Mouse (Mus musculus) CD8-positive naive resting alpha-beta T cell, adult 2 months (primary cell): Measurements from ENCODE around the gene Cacng3.

Experiments
- DNase-seq, 2 experiments: peaks; one replicate each; pipeline ENCODE4 v3.0.0; 2022; ENCODE audit warnings: low read depth in 2 of 2, low spot score in 2 of 2

The Cacng3 gene

DNA sequence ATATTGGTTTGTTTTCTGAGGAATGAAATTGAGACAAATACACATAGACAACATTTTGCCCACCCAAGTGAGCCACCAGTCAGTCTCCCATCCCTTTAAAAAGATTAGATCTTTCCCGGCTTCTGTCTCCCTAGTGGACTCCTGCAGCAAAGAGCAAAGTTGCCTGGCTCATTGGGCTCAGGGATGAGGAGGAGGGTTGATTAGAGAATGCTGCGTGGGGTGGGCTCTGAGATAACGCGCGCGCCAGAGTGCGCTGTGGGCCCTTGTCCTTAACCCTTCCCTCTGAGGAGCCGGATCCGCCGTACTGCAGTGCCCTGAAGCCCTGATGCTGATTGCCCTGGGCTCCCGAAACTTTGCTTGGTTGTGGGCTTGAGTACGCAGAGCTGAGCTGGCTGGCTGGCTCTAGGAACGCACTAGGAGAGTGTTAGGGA, at the start of gene Cacng3:
Gene Cacng3, plus strand, starts transcription at position 51 of the 431 bp plus-strand sequence.
- no peak for DNase-seq

DNA sequence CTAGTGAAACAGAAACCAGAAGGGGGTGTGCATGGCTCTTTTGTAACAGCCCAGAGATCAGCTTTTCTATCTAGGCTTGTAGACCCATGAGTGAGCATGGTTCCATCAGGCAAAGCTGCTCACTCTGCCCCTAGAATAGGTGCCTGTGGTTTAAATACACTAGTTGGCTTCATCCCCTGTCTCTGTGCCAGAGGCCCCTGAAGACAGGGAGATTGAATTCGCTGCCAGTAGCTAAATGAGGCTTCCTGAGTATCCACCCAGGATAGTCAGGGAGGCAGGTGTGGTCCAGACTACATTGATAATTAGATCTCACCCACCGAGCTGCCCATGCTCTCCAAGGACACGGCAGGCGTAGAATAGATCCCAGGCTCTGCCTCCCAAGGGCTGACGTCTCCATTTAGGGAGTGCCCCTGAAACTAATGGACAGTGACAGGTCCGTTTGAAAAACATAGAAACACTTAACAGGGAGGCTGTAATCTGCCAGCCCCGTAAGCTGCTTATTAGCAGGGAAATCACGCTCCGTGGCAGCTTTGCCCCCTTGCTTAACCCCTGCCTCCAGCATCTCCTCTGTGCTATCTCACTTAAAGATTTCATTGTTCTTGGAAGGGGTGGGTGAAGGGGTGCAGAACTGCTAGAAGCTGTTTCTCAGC, 48.0 kb upstream of the Cacng3 start:
- no peak for DNase-seq

DNA sequence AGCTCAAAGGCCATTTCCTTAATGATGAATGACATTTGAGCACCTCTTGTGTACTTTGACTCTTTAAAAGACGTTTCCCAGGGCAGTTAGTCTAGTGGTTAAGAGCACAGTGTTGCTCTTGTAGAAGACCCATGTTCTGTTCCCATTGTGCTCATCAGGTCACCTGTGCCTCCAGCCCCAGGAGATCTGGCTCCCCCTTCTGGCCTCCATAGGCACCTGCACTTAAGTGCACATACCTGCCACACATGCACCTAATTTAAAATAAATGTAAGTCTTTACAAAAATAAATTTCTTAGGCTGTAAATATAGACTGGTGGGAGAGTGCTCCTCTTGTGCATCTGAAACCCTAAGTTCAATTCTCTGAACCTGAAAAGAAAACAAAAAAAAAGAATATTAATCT, 46.5 kb upstream of the Cacng3 start:
- DNase-seq, result no peak

DNA sequence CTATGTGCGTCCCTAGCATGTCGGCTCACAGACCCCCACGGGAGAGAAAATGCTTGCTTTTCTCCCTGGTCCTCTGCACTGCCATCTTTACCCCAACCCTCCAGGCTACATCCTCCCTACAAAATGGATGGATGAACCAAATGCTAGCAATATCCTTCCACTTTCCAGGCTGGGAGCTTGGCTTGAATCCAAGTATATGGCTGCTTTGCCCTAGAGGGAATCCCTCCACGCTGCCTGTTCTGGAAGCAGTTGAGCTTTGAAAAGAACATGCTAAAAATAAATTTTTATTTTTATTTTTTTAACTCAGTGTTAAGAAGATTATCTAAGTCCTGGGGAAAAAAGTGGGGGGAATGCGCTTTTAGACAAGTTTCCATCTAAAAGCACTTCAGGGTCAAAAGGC, 42.2 kb upstream of the Cacng3 start:
- no peak for DNase-seq

DNA sequence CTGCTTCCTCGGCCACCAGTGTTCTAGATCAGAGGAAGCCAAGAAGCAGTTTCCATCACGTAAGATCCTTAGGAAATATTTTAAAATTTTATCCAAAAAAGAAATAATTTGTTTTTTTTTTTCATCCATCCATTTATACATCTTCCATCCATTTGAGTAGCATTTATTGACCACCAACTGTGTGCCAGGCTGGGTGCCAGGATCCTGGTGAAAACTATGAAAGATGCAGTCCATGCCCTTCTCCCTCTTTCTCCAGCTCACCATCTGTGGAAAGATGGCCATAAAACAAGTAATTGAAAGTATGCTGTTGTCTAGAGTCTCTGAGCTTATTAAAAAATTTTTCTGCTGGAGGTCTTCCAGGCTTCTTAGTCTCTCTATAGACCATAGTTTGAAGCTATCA, 39.9 kb upstream of the Cacng3 start:
- DNase-seq, result no peak

DNA sequence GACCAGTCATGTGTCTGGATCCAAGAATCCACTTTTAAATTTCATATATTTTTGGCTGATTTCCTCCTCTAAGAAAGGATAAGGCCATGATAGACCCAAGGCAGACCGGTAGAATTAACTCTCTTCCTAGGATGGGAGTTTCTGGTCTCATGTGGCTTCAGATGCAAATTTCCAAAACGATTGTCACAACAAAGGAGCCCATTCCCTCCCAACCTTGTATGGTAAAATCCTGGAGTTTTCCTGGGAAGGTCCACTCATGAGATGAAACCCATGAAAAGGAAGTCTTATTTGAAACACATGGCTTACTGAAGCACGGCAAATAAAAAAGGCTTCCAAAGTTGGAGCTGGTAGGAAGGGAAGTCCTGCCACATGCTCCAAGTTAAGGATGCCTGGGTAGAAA, 39.1 kb upstream of the Cacng3 start:
- no peak for DNase-seq

DNA sequence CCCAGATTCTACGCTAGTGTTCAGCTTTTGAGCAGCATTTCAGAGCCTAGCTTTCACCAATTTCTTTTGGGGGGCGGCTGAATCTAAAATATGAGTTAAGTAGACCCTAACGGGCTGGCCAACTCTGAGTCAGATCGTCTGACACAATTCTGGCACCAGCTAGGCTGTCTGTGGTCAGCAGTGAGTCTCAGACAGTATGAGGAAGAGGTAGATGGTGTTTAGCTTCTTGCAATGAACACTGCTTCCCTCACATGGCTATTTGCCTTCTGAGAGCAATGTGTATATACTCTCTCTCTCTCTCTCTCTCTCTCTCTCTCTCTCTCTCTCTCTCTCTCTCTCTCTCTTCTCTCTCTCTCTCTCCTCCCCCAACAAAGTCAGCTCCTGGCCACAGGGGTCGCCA, 37.3 kb upstream of the Cacng3 start:
- DNase-seq, result no peak

DNA sequence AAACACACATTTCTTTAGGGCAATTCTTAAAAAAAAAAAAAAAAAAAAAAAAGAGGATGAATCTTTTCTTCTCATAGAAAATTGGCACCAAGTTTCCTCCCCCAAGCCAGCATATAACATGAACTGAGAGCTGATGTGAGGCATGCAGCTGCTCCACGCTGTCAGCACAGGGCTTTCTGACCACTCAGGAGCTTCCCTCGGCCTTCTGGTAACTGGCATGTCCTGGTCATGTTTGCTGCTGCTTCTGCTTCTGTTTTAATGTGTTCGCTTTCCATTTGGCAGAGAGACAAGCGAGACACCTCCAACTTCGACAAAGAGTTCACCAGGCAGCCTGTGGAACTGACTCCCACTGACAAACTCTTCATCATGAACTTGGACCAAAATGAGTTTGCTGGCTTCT, 36.8 kb upstream of the Cacng3 start:
- no peak for DNase-seq

DNA sequence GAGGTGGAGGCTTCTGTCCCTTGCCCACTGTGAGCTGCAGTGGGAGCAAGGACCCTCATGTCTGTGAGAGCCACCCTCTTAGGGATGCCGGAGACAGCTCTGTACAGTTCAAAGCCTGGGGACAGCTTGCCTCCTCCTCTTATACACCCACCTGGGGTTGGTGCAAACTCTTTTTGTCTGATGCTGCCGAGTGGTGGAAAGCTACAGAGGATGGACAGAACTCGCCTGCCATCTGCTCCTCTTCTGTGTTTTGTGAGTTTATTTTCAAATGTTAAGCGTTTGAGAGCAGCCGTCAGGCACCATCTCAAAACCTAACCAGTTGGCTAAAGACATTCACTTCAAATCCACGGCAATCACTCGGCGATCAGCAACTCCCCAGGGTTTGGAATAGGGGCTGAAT, 26.6 kb upstream of the Cacng3 start:
- no peak for DNase-seq

DNA sequence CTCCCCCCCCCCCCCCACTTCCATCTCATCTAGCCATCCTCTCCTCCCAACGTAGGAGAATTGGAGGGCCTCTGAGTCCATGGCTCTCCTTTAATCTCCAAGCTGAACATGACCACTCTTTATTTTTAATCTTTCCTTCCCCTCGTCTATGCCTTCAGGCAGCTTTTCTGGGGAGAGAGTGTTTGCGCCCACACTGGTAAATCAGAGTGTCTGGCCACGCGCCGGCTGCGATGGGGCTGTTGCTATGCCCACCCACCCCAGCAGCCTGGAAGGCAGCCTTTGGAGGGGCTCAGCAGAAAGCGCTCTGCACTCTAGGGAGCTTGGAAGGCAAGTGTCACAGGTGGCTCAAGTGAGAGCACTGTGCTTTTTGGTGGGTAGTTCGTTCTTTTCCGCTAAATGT, 21.0 kb upstream of the Cacng3 start:
- no peak for DNase-seq

DNA sequence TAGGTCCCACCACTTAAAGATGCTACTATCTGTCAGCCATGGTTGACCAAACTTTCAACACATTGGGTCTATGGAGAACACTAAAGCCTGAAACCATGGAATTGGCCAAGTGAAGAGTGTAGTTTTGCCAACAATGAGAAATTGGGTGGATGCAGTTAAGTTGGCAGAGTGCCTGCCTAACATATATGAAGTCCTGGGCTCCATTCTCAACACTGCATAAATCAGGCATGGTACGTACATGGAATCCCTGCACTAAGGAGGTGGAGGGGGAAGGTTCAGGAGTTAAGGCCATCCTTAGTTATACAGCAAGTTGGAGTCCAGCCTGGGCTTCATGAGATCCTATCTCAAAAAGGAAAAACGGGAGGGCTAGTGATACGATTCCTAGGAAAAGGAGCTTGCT, 17.8 kb upstream of the Cacng3 start:
- DNase-seq, result no peak

DNA sequence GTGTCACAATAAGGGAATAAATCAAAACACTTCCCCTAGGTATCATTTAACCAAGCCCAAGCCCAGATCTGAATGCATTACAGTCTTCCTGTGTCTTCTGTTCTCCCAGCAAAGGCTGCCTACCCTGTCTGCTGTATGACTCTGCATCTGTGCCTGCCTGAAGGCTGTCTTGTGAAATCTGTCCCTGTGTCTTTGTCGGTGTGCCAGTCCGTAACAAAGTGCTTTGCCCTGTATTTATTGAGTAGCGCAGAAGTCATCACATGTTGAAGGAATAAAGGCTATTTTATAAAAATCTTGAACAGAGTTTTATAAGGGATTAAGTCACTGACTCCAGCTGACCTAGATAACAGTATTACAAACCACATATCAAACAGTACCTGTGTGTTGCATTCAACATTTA, 13.6 kb upstream of the Cacng3 start:
- no peak for DNase-seq

DNA sequence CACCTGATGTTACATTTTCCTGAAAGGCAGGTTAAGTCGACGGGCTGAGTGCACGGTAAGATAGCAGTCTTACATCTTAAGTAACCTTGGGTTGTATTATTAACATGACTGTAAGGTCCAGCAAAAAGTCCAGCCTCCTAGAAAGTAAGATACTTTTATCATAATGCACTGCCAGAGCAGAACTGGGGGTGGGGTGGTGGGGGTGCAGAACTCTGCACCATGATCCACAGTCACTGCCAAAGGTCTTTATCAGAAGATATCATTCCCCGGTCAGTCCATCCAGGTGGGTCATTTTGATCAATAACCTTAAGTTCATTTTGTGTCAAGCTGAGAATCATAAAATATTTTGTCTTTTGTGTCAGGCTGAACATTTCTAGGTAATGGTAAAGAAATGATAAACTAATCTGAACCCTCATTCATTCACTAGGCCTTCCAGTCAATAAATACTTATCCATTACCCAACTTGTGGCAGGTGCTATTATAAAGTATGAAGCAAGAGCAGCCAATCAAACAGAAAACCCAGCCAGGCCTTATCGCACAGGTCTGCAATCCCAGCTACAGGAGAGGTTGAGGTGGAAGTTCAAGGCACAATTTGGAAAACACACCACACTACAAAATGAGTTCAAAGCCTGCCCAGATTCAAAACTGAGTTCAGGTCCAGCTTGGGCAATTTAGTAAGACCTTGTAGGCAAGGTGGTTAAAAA, 12.7 kb upstream of the Cacng3 start:
- DNase-seq, result no peak

DNA sequence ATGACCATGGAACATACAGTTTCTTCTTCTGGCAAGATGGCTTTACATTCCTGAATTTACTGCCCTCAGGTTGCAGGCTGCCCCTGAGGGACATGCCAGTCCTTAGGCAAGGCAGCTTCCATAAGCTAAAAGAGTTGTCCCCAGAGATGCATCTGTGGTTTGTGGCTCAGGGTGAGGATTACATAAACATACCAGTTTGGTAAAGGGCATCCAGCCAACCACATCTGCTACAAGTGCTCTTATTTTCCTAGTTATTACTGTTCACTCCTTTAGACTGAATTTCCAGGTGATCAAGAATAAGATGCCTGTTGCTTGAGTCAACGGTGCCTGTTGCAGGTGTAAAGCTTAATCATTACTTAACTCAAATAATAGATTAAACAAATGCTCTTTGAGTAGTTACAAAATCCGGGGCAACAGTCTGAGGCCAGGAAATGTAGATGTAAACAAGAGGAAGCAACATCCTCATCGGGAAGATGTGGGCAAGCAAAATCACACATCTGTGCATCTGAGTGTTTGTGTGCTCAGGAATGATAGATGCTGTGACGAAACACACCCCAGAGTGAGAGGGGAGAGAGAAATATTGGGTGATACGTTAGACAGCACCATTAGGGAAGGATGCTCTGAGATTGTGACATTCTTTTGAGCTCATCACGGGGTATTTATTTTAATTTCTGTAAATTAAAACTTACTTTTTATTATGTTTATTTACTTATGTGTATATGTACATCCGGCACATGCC, 4.8 kb upstream of the Cacng3 start:
- no peak for DNase-seq

DNA sequence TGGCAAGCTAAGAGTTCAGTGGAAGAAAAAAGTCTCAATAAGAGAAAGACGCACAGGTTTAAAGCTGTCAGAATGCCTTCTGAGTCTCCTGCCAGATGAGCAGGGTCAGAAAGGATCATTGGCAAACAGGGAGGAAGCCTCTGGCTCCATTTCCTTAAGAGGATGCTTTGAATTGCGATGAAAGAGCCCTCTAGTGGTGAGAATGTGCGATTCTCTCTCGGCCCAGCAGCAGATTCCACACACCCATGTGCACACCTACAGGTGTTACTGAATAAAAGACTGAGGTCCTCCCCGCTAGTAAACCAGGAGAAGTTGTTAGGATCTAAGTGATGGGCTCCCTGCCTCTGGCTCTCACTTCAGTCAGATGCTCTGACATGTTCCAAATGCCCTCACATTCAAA, 2.4 kb upstream of the Cacng3 start:
- no peak for DNase-seq

DNA sequence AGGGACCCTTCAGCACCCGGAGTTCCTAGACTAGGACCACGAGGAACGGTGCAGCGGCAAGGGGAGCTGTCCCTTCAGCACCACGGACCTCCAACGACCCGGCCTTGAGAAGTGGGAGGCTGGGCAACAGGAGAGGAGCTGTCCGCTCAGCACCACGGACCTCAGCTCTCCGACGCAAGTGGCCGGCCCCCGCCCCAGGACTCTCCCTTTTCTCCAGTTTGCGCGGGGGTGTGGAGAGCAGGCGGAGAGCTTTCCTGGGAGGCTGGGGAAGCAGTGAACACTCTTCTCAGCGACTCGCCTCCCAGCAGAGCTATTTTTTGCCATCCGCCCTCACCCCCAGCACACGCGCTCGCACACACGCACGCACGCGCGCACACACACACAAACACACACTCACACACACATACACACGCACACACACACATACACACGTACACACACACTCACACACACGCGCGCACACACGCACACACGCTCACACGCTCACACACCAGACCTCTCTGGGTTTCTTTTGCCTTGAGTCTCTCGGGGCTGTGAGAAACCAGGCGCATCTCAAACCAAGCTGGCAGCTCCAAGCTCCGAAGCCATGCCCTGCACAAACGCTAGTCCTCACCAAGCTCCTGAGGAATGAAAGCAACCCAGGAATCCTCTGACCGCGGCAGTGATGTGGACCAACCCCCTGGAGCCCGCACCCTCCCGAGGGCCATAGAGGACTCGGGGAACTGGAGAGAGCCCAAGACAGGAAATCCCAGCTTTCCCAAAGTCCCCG, 765 bp downstream of the Cacng3 start:
- DNase-seq, result peak in 1 of 2 experiments; percentile 1

DNA sequence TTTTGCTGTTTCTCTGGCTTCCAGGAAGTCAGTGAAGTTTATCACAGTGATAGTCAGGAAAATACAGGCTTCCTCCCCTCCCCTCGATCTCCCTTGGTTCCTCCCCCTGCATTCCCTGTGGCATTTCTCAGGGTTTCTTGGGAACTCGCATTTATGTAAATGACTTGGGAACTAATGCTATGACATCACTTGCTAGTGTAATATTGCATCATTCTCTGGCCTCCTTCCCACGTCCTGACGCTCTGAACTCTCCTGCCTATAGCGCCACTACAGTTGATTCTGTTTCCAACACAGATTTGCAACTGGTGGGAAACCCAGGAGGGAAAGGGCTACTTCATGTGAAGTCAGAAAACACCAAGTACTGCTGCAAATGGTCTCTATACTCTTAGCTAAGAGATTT, 2.7 kb downstream of the Cacng3 start:
- DNase-seq, result no peak

DNA sequence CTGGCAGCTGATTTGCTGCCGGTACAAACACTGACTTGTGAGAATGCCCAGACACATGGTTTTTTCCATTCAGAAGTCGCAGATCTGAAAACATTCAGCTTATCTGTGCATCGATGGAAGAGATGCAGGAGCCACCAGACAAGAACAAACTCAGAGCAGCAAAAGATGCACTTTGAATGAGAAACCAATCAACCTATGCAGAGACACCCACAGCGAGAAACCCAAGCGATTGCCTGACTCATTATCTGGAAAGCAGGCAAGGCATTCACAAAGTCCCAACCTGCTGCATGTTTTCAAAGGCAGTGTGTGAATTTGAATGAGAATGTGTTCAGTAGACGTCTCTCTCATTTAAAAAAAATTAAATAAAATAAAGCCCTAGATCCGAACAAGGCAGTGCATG, 4.9 kb downstream of the Cacng3 start:
- no peak for DNase-seq

DNA sequence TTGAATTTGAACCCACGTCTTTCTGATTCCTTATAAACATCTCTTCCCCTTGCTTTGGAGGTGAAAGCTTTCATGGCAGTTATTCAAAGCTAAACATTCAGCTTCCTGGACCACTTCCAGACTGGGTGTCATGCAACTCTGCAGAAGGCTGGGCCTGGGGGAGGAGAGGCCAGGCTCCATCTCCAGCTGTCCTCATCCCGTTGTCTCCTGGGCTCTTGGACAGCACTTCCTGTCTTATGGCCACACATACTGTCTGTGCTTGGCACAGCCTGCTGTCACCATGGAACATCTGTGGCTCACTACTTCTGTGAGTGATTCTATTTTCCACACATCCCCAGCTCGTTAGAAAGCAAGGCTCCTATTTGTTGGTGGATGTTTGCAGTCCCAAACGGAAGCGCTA, 31.5 kb downstream of the Cacng3 start:
- no peak for DNase-seq

DNA sequence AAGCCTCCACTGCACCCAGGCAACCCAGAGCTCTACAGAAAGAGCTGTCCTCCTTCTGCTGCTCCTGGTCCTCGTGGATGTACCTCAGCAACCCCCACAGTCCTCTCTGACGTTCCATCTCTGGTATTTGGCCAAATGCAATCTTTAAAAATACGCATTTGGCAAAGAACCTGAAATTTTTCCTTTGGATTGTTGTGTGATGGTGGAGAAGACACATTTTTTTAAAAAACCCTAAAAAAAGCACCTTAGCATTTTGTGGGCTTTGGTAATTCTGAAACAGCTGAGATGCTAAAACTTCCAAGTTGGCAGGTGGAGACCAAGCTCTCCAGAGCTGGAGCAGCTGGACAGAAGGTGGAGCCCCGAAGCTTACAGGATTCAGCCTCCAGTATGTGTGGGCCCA, 32.2 kb downstream of the Cacng3 start:
- no peak for DNase-seq

DNA sequence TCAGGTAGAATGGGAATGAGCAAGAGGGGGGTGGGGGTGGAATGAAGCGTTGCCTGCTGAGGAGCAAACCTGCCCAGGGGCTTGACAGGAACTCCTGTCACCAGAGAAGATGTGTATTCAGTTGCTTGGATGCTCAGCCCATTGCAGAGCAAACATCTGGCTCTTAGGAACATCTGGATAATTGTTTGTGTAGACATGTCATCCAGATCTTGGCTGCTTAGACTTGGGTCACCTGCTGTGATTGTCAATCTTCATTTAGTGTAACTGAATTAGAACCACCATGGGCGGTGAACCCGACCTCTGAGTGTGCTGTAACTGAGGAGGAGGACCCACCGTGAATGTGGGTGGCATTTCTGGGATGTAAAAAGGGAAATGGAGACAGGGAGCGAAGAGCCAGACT, 36.4 kb downstream of the Cacng3 start:
- DNase-seq, result no peak

DNA sequence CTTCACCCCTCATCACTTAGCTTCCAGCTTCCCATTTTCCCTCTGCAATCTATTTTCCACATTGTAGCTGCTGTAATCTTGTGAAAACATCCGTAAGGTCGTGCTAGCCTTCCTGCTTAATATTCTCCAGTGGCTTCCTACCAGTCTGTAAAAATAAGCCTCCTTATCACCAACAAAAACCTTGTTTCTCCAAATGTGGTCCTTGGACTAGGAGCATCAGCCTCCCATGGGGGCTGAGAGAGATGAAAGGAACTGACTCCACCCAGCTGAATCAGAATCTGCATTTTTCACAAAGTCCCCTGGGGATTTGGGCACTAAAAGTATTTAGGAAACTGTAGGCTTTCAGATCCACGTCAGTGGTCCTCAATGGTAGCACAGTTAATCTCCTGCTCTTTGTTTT, 46.0 kb downstream of the Cacng3 start:
- no peak for DNase-seq
